Comparison of ENCODE assay signal across 7 mouse cellular contexts in the genomic region with DNA sequence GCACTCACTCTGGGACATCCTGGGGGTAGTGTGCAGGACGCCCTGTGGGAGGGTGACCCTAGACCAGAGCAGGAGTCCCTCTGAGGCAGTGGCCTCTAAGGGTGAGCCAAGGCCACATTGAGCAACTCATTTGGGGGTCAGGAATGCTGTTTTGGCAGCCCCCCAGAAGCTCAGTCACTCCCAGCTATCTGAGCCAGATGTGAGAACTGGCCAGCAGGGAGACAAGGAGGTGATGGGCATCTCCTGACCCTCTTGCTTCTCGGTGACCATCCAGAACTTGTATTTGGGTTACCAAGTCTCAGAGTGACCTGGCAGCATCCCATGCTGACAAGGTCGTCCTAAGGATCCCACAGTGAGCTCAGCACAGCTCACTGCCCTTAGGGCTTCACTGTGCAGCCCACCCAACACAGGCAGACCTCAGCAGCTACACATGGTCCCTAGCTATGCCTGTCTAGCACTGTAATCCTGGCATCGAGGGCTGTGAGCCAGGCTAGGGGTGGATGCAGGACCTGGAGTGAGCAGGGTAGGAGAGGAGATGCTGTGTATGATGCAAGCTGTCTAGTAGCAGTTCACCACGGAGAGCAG. TPM values are rescaled to one million over a fixed set of nuclear protein-coding genes. Genes with fewer than 3 reads are reported as not detected.
DNase-seq lines count a peak whose midpoint lies in the region; TF ChIP-seq lines count a peak whose summit lies in the region.

No protein-coding gene starts in this region.

- no peaks in the 10 kb centered on the region for H3K9me3 ChIP-seq in E14TG2a.4 (ENCODE audit: low read length)

- H3ac ChIP-seq in myocyte (ENCODE audit: control insufficient read depth, insufficient read length), result no peak overlapping the region

- peaks cover 20% of the 10 kb centered on the region for H3K36me3 ChIP-seq in E14TG2a.4 (ENCODE audit: insufficient read depth, low read length)
- peaks cover 4% of the 10 kb centered on the region for H3K36me3 ChIP-seq in myocyte (ENCODE audit: control insufficient read depth, insufficient read depth)

- H3K4me2 ChIP-seq in myocyte (ENCODE audit: low read depth), result peak overlapping the region; percentile 63

- peak; percentile 56 for TF ChIP-seq POLR2A in myocyte (IDR thresholded peaks at IDR 0.05; ENCODE audit: insufficient read length, low read depth)

- H3K79me2 ChIP-seq in myocyte (ENCODE audit: control insufficient read depth, insufficient read depth), result no peaks in the 10 kb centered on the region

- H3K4me1 ChIP-seq in E14TG2a.4 (replicated peaks; ENCODE audit: low read depth, low read length), result peaks cover 90% of the 10 kb centered on the region

- no peak for TF ChIP-seq CTCF in E14TG2a.4 (conservative IDR thresholded peaks at IDR 0.05; ENCODE audit: low read length)

- H3K4me3 ChIP-seq in E14TG2a.4 (replicated peaks; ENCODE audit: low read length), result peak overlapping the region; percentile 46; the same call in 1 of the 2 replicates
- no peak overlapping the region for H3K4me3 ChIP-seq in myocyte

- peak; percentile 57 for DNase-seq in adipocyte (ENCODE audit: low spot score)
- DNase-seq in heart, adult 18-20 months, result peak; percentile 75 to 79
- DNase-seq in kidney, postnatal 4 days, result peak; percentile 66 to 73
- no peak for DNase-seq in cerebellum, adult 18-20 months
- DNase-seq in yolk sac, embryonic 10.5 days (ENCODE audit: low spot score), result no peak

- H3K27me3 ChIP-seq in E14TG2a.4 (ENCODE audit: insufficient read depth, low read length) (peaks cover 20% of the 10 kb centered on the region), myocyte (ENCODE audit: control insufficient read depth, insufficient read depth, insufficient read length) (no peaks in the 10 kb centered on the region)

TF ChIP-seq in myocyte, 11 proteins besides CTCF, POLR2A, EP300 and RAD21:
- TF ChIP-seq POLR2AphosphoS2 (IDR thresholded peaks at IDR 0.05; ENCODE audit: insufficient read length, low read depth) (no peak), CEBPB (IDR thresholded peaks at IDR 0.05; ENCODE audit: insufficient read depth, poor library complexity, severe bottlenecking) (peak; percentile 61; the same call in 1 of the 2 replicates)

RNA-seq across cellular contexts. Expression of a gene that starts 49.3 kb away (rescaled TPM):
- 10 to 100 TPM; 20.5 to 24.5 TPM for total RNA-seq in heart, adult 18-20 months (2021)
- polyA plus RNA-seq in myocyte (2012; fragmentation: generic; extraction: Trizol), result 84.6 TPM

Comparison
In these comparisons a context has a peak if more than half of its experiments do, and no peak if none do; other contexts are left out.
1. DNase-seq: peak in adipocyte (single experiment), heart, adult 18-20 months (2 of 2) and kidney, postnatal 4 days (2 of 2); none in cerebellum, adult 18-20 months (0 of 2) and yolk sac, embryonic 10.5 days (single experiment).